Mouse (Mus musculus) liver, adult 2 months (tissue): ENCODE results near the gene Fgfr2.

Source experiments
- CTCF ChIP-seq: fragments of 200-500 bp; IDR thresholded peaks from 2 replicates; pipeline ENCODE4 v1.5.1; 2011; ENCODE audit warnings: low read depth, low read length, control low read depth
- POLR2A ChIP-seq: fragments of 200-500 bp; IDR thresholded peaks from 2 replicates; pipeline ENCODE4 v1.6.1; 2011; ENCODE audit warnings: low read length, control low read depth; ENCODE audit not compliant: insufficient read depth; ENCODE audit errors: extremely low read depth

DNA sequence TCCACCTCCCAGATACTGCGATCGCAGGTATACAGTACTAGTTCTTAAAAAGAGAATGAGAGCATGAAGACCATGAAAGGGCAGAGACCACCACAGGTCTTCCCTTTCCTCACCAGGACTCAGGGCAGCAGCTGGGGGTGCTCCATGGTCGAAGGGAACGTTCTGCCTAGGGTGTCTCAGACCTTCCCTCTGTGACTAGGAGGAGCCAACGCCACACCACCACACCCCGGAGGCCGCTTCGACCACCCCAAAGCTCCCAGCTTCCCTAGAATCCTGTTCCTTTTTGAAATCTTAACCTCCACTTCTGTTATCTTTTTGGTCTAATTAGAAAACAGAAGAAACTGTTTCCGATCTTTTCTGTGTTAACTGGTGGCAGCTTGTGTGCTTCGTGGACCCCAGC lies 347.2 kb downstream of the Fgfr2 start:
- no peak for TF ChIP-seq POLR2A
- no peak for TF ChIP-seq CTCF
